Mouse (Mus musculus): ENCODE data around the gene Slc2a1. TPM values are rescaled to one million over a fixed set of nuclear protein-coding genes. Genes with fewer than 3 reads are reported as not detected.

Gene Slc2a1
- total and polyA plus RNA-seq, 3 experiments: 33.4 to 64.9 (median 46.2) TPM

DNA sequence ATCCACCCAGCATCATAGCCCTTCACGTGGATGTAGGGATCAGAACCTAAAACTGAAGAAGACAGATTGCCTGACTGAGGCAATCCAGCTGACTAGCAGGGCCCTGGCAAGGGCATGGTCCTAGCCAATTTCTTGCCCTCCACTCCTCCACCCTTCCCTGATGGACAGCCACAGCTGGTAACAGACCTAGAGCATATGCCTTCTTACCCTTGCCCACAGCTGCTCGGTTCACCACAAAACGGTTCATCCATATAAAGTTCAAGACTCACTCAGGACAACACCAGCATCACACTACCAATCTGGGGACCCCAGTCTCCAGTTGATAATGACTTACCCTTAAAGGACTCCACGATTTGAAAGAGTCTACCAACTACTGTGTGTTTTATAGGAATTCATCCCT is 77.3 kb downstream of the Slc2a1 start:
- H3K27me3 ChIP-seq (replicated peaks): peaks cover 30% of the 10 kb centered on the region
- no peaks in the 10 kb centered on the region for H3K79me2 ChIP-seq (replicated peaks; ENCODE audit: control insufficient read depth, extremely low read depth, insufficient read depth, poor library complexity, severe bottlenecking)
- H3K27ac ChIP-seq (ENCODE audit: insufficient read depth, low read depth): no peak overlapping the region
- no peak overlapping the region for H3K4me3 ChIP-seq (replicated peaks in 1 of 3; ENCODE audit: low read depth in 2 of 3, low read length in 2 of 3, poor library complexity in 1 of 3)
- DNase-seq (ENCODE audit: extremely low read depth): no peak
- no peaks in the 10 kb centered on the region for H3K9me3 ChIP-seq (replicated peaks; ENCODE audit: low read length)
- H3K36me3 ChIP-seq (replicated peaks in 1 of 2; ENCODE audit: control insufficient read depth in 1 of 2, insufficient read depth in 1 of 2, low read length in 1 of 2): no peaks in the 10 kb centered on the region
- TF ChIP-seq UBTF (IDR thresholded peaks at IDR 0.05; ENCODE audit: low read depth, low read length) (no peak), USF1 (IDR thresholded peaks at IDR 0.05; ENCODE audit: low read depth, low read length) (no peak), PAX5 (IDR thresholded peaks at IDR 0.05; ENCODE audit: low read length) (no peak)
- in situ Hi-C loops (cut with MboI; ENCODE audit: low pct_ligation_motif_present, low pct_unique_long_range_greater_than_20kb, low sequenced_read_pairs) (no loop called here), dilution Hi-C loops (cut with MboI; ENCODE audit: extremely low pct_ligation_motif_present, extremely low pct_unique_long_range_greater_than_20kb, low sequenced_read_pairs) (no loop called here)
- peaks cover 7 to 18% of the 10 kb centered on the region in 2 experiments for H3K4me1 ChIP-seq (ENCODE audit: control insufficient read depth in 1 of 2, insufficient read depth in 2 of 2)
- H3K9ac ChIP-seq (ENCODE audit: insufficient read depth, low read depth): no peak overlapping the region
- H3K4me2 ChIP-seq (ENCODE audit: insufficient read depth, low read depth, poor library complexity, severe bottlenecking): no peak overlapping the region

Other genes starting within 250 kb of the Slc2a1 start
- gene Olfr1331, start 244.1 kb upstream of the Slc2a1 start, total RNA-seq (2012; rRNA removed): 0.08 TPM in 1 of 2 replicates, not detected in the other
- gene Olfr1331, start 244.1 kb upstream of the Slc2a1 start, total RNA-seq (2014; rRNA removed): not detected in 2 replicates
- gene Olfr1331, start 244.1 kb upstream of the Slc2a1 start, polyA plus RNA-seq (2012; ENCODE audit: insufficient read length, low read depth): 0.12 and 0.26 TPM in 2 replicates
- gene Olfr1330, start 220.1 kb upstream of the Slc2a1 start, total RNA-seq (2012; rRNA removed): 0.47 and 0.50 TPM in 2 replicates
- not detected in 2 replicates for gene Olfr1330, start 220.1 kb upstream of the Slc2a1 start, total RNA-seq (2014; rRNA removed)
- gene Olfr1330, start 220.1 kb upstream of the Slc2a1 start, polyA plus RNA-seq (2012; ENCODE audit: insufficient read length, low read depth): 2.5 and 3.0 TPM in 2 replicates
- 0.25 and 0.34 TPM in 2 replicates for gene Olfr1329, start 191.2 kb upstream of the Slc2a1 start, total RNA-seq (2012; rRNA removed)
- not detected in 2 replicates for gene Olfr1329, start 191.2 kb upstream of the Slc2a1 start, total RNA-seq (2014; rRNA removed)
- not detected in 2 replicates for gene Olfr1329, start 191.2 kb upstream of the Slc2a1 start, polyA plus RNA-seq (2012; ENCODE audit: insufficient read length, low read depth)
- 1.4 and 1.6 TPM in 2 replicates for gene Olfr1328, start 170.1 kb upstream of the Slc2a1 start, total RNA-seq (2012; rRNA removed)
- gene Olfr1328, start 170.1 kb upstream of the Slc2a1 start, total RNA-seq (2014; rRNA removed): 0.74 and 1.5 TPM in 2 replicates
- 1.1 and 1.2 TPM in 2 replicates for gene Olfr1328, start 170.1 kb upstream of the Slc2a1 start, polyA plus RNA-seq (2012; ENCODE audit: insufficient read length, low read depth)
- 0.34 and 0.46 TPM in 2 replicates for gene Lao1, start 147.1 kb upstream of the Slc2a1 start, total RNA-seq (2012; rRNA removed)
- gene Lao1, start 147.1 kb upstream of the Slc2a1 start, total RNA-seq (2014; rRNA removed): not detected in 2 replicates
- gene Lao1, start 147.1 kb upstream of the Slc2a1 start, polyA plus RNA-seq (2012; ENCODE audit: insufficient read length, low read depth): 0.81 and 1.1 TPM in 2 replicates
- gene Zfp691, start 65.5 kb downstream of the Slc2a1 start, total RNA-seq (2012; rRNA removed): 4.6 and 4.7 TPM in 2 replicates
- gene Zfp691, start 65.5 kb downstream of the Slc2a1 start, total RNA-seq (2014; rRNA removed): 2.3 and 3.2 TPM in 2 replicates
- 3.8 and 4.0 TPM in 2 replicates for gene Zfp691, start 65.5 kb downstream of the Slc2a1 start, polyA plus RNA-seq (2012; ENCODE audit: insufficient read length, low read depth)
- not detected in 2 replicates for gene Ermap, start 81.3 kb downstream of the Slc2a1 start, total RNA-seq (2012; rRNA removed)
- gene Ermap, start 81.3 kb downstream of the Slc2a1 start, total RNA-seq (2014; rRNA removed): not detected in 2 replicates
- gene Ermap, start 81.3 kb downstream of the Slc2a1 start, polyA plus RNA-seq (2012; ENCODE audit: insufficient read length, low read depth): 0.23 TPM in 1 of 2 replicates, not detected in the other
- gene Svbp, start 86.6 kb downstream of the Slc2a1 start, total RNA-seq (2012; rRNA removed): 15.8 and 16.2 TPM in 2 replicates
- 15.5 and 15.7 TPM in 2 replicates for gene Svbp, start 86.6 kb downstream of the Slc2a1 start, total RNA-seq (2014; rRNA removed)
- gene Svbp, start 86.6 kb downstream of the Slc2a1 start, polyA plus RNA-seq (2012; ENCODE audit: insufficient read length, low read depth): 21.8 and 23.5 TPM in 2 replicates
- gene Tmem269, start 109.5 kb downstream of the Slc2a1 start, total RNA-seq (2012; rRNA removed): not detected in 2 replicates
- 0.16 TPM in 1 of 2 replicates, not detected in the other for gene Tmem269, start 109.5 kb downstream of the Slc2a1 start, total RNA-seq (2014; rRNA removed)
- gene Tmem269, start 109.5 kb downstream of the Slc2a1 start, polyA plus RNA-seq (2012; ENCODE audit: insufficient read length, low read depth): 0.18 TPM in 1 of 2 replicates, not detected in the other
- 7.5 and 8.7 TPM in 2 replicates for gene AU022252, start 124.0 kb downstream of the Slc2a1 start, total RNA-seq (2012; rRNA removed)
- gene AU022252, start 124.0 kb downstream of the Slc2a1 start, total RNA-seq (2014; rRNA removed): 12.7 and 13.5 TPM in 2 replicates
- gene AU022252, start 124.0 kb downstream of the Slc2a1 start, polyA plus RNA-seq (2012; ENCODE audit: insufficient read length, low read depth): 15.4 and 18.8 TPM in 2 replicates
- 11.3 and 14.8 TPM in 2 replicates for gene P3h1, start 124.2 kb downstream of the Slc2a1 start, total RNA-seq (2012; rRNA removed)
- gene P3h1, start 124.2 kb downstream of the Slc2a1 start, total RNA-seq (2014; rRNA removed): 27.1 and 29.2 TPM in 2 replicates
- 31.6 and 32.0 TPM in 2 replicates for gene P3h1, start 124.2 kb downstream of the Slc2a1 start, polyA plus RNA-seq (2012; ENCODE audit: insufficient read length, low read depth)
- gene Cldn19, start 146.7 kb downstream of the Slc2a1 start, total RNA-seq (2012; rRNA removed): not detected in 2 replicates
- gene Cldn19, start 146.7 kb downstream of the Slc2a1 start, total RNA-seq (2014; rRNA removed): not detected in 2 replicates
- 0.08 and 0.09 TPM in 2 replicates for gene Cldn19, start 146.7 kb downstream of the Slc2a1 start, polyA plus RNA-seq (2012; ENCODE audit: insufficient read length, low read depth)
- 724 and 865 TPM in 2 replicates for gene Ybx1, start 185.9 kb downstream of the Slc2a1 start, total RNA-seq (2012; rRNA removed)
- gene Ybx1, start 185.9 kb downstream of the Slc2a1 start, total RNA-seq (2014; rRNA removed): 901 and 989 TPM in 2 replicates
- gene Ybx1, start 185.9 kb downstream of the Slc2a1 start, polyA plus RNA-seq (2012; ENCODE audit: insufficient read length, low read depth): 2,139 and 2,246 TPM in 2 replicates
- gene Ppih, start 211.8 kb downstream of the Slc2a1 start, total RNA-seq (2012; rRNA removed): 125 and 175 TPM in 2 replicates
- gene Ppih, start 211.8 kb downstream of the Slc2a1 start, total RNA-seq (2014; rRNA removed): 179 and 195 TPM in 2 replicates
- gene Ppih, start 211.8 kb downstream of the Slc2a1 start, polyA plus RNA-seq (2012; ENCODE audit: insufficient read length, low read depth): 132 and 158 TPM in 2 replicates

Data from CH12.LX (cell line).